Mouse (Mus musculus) hindlimb bud, embryonic 11.5 days (tissue): Measurements from ENCODE around the gene Spint3.

Experiments
- DNase-seq: peaks from one replicate; pipeline ENCODE4 v3.0.0-alpha.2; 2012; ENCODE audit warnings: low read depth, low spot score; ENCODE audit errors: extremely low spot score

Gene Spint3

DNA sequence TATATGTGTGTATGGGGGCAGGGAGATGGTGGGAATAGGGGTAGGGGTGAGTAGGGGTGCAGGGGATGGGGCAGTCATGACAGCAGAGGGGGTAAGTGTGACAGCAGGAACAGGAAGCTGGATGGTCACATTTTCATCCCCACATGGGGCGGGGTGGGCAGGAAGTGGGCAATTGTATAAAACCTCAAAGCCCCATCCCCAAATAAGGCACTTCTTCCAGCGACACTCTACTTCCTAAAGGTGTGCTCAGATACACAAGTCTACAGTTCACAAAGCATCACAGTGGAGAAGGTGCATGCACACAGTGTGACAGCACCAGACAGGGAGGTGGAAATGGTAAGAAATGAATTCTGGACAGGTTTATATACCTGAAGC lies 22.4 kb downstream of the Spint3 start:
- no peak for DNase-seq

DNA sequence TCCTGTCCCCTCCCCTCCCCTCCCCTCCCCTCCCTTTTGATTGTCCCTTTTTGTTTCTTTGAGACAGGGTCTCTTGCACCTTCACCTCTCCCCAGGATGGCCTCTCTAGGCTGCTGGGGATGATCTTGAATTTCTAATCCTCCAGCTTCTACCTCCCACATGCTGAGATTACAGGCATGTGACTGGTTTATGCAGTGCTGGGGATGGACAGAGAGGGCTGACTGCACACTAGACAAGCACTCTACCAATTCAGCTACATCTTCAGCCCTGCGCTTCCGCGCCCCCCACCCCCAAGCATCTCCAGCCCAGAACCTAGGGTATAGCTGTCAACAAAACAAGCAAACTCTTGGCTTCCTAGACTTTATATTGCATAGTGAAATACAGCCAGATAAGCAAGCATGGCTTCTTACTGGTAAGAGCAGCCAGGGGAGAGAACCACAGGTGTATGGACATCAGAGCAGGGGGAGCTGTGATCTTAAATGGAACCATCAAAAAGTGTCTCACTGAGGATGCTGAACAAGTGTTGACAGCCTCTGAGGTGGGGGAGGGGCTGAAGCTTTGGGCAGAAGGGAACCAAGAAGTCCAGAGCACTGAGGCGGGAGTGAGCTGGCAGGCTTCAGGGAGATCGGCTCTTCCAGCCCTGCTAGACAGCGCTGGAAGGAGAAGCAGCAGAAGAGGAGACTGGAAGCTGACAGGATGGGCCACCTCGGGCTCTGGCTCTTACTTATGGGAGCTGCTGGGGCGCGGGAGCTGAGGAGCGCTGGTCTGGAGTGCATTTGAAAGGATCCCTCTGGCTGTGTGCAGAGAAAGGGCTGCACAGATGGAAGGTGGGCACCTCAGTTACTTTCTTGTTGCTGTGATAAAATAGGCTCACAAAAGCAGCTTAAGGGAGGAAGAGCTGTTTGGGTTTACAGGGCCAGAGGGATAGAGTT lies 23.0 kb downstream of the Spint3 start:
- DNase-seq, result no peak

DNA sequence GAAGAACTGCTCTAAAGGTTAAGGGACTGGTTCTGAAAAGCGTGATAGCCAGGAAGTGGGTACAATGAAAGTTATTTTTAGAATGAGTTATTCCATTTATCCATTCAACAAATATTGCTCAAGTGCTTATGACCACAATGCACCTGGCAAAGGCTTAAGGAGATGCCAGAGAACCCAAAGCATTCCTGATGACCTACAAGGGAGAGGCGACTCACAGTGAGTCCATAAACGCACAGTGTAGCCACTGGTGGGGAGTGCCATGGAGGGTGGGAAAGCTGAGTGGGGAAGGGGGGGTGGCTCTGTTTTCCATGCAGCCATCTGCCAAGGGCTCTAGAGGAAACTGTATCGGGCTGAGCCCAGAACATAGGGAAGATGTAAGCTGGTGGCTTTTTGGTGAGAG lies 23.9 kb downstream of the Spint3 start:
- no peak for DNase-seq

DNA sequence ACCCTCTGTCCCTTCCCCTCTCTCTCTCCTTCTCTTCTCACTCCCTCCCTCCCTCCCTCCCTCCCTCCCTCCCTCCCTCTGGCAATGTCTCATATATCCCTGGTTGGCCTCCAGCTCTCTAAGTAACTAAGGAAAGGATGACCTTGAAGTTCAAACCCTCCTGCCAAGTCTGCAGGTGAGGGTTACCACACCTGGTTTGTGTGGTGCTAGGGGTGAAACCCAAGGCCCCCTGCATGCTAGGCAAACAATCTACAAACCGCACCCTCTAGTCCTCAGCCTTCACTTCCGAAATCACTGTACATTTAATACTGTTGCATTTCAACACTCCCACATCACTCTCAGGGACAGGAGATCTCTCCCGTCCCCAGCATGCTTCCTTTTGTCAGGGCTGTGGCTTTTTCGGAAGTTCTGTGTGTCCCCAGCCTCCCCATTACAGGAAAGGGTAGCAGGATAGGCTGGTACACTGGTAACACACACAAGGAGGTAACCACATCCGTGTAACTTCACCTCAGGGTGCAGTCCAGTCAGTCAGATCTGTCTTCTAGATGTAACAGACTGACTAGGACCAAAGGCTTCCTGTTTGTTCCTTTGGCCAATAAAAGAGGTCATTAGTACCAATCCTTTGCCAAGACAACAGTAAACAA lies 28.7 kb downstream of the Spint3 start:
- DNase-seq, result no peak

DNA sequence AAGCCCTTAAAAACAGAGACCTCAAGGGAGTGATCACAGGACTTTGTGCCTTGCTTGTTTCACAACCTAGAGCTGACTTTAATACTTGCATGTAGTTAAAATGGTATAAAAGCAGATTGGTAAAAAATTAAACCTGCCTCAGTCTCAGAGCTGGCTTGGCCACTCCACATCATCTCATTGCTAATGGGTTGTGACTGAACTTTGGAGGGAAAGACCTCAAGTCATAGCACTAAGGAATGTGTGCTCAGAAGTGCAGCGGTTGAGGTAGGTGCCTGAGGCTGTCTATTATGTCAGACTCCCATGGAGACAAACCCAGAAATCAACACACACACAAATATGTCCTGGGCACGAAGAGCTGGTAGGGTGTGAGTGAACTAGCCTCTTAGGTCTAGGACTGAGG lies 29.5 kb downstream of the Spint3 start:
- no peak for DNase-seq

DNA sequence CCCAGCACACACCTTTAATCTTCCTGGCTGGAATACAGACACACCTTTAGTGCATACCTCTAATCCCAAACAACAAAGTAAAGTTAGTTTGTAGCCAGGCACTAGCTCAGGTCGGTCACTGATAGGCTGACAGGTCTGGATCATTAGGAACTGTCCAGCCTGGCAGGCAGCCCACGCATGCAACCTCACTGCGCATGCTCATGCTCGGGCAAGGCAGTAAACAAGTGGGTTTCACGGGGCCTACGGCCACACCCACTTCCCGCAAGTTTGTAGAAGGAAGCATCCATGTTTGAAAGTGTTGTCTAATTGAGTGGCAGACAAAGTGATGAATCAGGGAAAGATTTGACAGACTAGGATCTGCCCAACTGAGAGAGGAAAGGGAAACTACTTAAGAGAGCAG lies 30.7 kb downstream of the Spint3 start:
- DNase-seq, result no peak

DNA sequence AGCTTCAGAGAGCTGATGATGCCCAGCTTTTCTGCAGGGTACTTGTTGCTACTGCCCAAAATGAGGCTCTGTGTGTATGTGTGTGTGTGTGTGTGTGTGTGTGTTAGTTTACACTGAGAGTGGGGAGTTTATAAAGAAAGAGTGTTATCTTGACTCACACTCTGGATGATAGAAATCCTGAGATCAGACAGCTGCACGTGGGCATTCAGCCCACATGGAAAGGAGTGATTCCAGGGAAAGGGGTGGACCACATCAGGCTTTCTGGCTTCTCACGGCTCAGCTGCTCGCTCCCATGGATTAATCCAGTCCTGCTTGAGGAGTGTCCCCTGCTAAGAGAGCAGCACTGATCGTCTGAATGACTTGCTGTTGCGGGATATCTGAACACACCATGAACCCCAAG lies 31.1 kb downstream of the Spint3 start:
- no peak for DNase-seq

DNA sequence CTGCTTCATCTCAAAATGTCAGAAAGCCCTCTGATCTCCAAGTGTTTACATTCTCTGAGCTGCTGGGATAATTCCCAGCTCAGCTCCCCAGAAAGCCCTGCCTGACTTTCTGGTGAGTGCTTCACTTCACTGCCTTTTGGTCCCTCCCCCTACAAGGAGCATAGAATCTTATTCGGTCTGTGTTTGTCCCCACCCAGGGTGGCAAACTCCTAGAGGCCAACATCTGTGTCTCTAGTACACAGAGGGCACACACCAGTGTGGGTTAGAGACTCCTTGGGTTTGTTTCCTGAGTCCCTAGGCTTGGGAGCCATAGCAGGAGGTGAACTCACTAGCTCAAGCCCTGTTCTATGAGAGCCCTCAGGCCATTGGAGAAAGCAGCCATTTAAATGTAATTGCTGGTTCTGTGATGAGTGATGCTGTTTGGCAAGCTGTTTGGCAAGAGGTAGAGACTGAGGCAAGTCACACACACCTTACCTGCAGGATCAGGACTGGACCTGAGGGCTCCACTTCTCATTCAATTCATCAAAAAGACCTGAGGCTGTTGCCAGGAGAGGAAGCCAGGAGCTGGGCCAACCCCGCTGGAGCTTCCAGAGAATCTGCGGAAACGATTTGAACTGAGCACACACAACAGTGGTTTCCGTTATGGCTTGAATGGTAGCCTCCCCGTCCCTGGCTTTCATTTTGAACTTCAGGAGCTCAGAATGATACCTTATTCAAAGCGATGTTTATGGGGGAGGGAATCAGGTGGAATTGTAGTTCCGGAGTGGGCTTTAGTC lies 32.4 kb downstream of the Spint3 start:
- DNase-seq, result no peak

DNA sequence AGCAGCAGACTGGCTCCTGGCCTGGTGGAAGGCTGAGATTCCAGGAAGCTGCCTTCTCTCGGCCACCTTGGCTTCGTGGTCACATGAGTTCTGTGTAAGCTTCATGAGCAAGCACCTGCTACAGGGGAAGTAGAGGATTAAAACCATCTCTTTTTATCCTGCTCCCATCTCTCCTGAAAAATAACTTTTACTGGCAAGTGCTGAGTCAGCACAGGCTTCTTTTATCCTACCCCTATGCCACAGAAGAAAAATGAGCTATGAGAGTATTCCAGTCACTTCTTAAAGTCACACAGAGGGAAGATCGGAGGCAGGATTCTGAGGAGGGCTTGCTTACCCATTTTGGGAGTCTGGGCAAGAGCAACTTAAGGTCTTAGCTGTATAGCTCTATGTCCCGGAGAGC lies 36.3 kb downstream of the Spint3 start:
- no peak for DNase-seq

DNA sequence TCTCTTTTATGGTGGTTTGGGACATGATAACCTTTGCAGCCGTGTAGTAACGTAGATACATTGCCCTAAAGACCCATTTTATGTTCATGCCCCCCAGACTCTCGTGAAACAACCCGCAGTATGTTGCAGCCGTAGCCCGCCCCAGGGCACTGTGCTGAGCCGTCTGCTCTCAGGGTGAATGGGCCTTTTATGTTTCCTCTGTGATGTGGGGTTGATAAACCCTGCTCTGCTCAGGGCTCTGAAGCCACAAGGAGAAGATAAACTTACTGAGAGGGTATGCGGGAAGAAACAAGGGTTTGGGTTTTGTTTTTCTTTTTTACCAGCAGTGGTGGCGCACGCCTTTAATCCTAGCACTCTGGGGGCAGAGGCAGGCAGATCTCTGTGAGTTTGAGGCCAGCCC lies 38.9 kb downstream of the Spint3 start:
- DNase-seq, result no peak

DNA sequence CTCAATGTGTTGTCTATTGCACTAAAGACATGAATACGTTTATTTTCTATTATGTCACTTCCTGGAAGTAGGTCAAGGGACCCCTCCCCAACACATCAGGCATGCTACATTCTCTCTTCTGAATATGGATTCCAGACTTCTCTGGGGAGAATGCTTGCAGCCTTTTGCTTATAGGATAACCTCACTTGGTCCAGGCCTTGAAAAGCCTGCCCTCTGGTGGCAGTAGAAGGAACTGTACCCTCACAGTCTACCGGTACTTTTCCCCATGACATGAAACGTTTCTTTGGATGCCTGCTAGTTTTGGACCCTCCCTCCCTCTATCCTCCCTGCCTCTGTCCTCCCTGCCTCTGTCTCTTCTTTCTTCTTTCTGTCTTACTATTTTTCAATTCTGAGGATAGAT lies 42.1 kb downstream of the Spint3 start:
- DNase-seq, result peak; percentile 50

DNA sequence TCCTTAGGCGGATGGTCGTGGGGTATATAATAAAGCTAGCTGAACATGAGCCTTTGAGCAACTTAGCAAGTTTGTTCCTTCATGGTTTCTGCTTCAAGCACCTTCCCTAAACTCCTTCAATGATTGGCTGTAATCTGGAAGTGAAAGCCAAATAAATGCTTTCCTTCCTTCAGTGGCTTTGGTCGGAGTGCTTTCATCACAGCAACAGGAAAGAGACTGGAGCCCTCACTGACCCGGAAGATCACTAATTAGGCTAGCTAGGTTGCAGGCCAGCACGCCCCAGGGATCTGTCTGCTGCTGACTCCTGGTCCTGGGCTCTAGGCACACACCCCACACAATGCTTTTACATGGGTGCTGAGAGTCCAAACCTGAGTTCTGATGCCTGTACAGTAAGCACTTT lies 44.7 kb downstream of the Spint3 start:
- DNase-seq, result no peak

DNA sequence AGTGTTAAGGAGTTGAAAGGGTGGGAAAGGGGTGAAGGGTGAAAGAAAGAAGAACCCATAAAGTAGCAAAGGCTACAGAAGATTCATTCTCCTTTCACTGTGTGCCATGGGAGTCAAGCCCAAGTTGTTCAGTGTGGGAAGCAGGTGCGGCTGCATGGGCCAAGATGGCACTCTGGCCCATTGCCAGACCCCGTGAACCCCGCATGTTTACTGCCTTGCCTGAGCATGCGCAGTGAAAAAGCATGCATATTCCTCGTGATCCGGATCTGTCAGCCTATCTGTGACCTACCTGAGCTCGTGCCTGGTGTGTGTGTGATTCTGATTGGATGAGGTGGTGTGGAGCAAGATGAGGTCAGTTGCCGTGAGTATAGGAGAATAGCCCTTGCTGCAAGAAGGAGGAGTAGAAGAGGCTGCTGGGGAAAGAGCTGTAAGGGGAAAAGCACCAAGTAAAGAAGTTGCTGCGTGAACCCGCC lies 49.9 kb downstream of the Spint3 start:
- DNase-seq, result no peak

DNA sequence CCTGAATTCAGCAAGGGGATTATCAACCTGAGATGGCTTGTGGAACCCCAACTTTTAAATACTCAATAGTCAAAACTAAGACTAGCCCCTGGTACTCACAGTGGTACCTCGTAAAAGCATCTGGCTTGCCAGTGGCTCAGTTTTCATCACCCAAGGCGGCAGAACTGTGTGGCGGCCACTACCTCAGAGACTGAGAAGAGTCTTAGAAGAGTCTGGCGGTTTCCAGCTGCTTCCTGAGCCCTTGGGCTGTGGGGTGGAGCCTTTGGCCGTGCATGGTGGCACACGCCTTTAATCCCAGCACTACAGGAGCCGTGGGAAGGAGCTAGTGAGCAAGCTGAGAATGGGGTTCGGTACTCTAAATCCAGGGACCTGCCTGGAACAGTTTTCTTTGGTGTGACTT lies 51.0 kb downstream of the Spint3 start:
- DNase-seq, result no peak

DNA sequence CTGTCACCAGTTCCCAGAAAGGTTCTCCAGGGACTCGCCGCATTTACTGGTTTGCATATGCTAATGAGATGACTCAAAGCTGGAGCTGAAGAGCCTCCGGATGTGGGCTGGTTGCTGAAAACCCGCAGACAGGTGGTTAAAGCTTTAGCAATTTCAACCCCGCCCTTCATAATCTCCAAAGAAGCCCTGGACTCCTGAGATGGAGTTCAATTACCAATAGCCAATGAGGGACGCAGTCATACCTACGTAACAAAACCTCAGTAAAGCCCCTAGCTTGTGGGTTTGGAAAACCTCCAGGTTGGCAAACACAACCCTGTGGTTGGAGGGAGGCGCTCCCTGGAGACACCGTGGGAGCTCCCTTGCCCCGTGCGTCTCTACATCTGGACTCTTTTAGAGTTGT lies 51.4 kb downstream of the Spint3 start:
- no peak for DNase-seq

DNA sequence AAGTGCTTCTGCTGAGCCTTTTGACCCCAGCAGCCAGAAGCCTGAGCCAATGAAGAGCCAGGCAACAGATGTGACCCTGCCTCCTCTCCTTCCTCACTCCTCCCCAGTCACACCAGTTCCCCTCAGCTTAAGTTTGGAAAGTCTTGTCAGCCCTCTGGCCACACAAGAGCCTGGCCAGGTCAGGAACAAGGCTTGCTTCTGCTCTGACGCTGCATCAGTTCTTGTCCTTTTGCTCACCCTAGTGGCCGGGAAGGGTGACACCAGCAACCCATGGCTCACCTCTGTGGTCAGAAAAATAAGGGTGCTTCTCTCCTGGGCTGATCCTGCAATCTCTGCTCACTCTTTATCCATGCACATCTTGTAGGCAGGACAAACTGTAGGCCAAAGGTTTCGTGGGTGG lies 52.5 kb downstream of the Spint3 start:
- no peak for DNase-seq
